Mouse (Mus musculus): Measurements from ENCODE around the gene Tsr3. TPM values are rescaled to one million over a fixed set of nuclear protein-coding genes. Genes with fewer than 3 reads are reported as not detected.

The Tsr3 gene
- polyA plus RNA-seq, 1 experiment from 2014 or later, result 60.3 TPM

Other genes starting within 250 kb of the Tsr3 start
- 11.2 and 15.1 TPM in 2 replicates for gene Cramp1l, start 224.4 kb upstream of the Tsr3 start, polyA plus RNA-seq (2014; fragmentation: Nextera tagmentation; extraction: Ambion mirVana)
- 15.9 and 17.5 TPM in 2 replicates for gene Ift140, start 224.1 kb upstream of the Tsr3 start, polyA plus RNA-seq (2014; fragmentation: Nextera tagmentation; extraction: Ambion mirVana)
- gene Tmem204, start 156.6 kb upstream of the Tsr3 start, polyA plus RNA-seq (2014; fragmentation: Nextera tagmentation; extraction: Ambion mirVana), result 9.3 and 10.7 TPM in 2 replicates
- 23.5 and 28.8 TPM in 2 replicates for gene Telo2, start 124.2 kb upstream of the Tsr3 start, polyA plus RNA-seq (2014; fragmentation: Nextera tagmentation; extraction: Ambion mirVana)
- not detected in 2 replicates for gene Ptx4, start 119.4 kb upstream of the Tsr3 start, polyA plus RNA-seq (2014; fragmentation: Nextera tagmentation; extraction: Ambion mirVana)
- 16.6 and 18.7 TPM in 2 replicates for gene Clcn7, start 106.8 kb upstream of the Tsr3 start, polyA plus RNA-seq (2014; fragmentation: Nextera tagmentation; extraction: Ambion mirVana)
- gene Ccdc154, start 77.7 kb upstream of the Tsr3 start, polyA plus RNA-seq (2014; fragmentation: Nextera tagmentation; extraction: Ambion mirVana), result not detected in 2 replicates
- not detected in 2 replicates for gene Gm38655, start 64.7 kb upstream of the Tsr3 start, polyA plus RNA-seq (2014; fragmentation: Nextera tagmentation; extraction: Ambion mirVana)
- gene BC003965, start 55.6 kb upstream of the Tsr3 start, polyA plus RNA-seq (2014; fragmentation: Nextera tagmentation; extraction: Ambion mirVana), result 35.2 and 36.4 TPM in 2 replicates
- gene Unkl, start 51.8 kb upstream of the Tsr3 start, polyA plus RNA-seq (2014; fragmentation: Nextera tagmentation; extraction: Ambion mirVana), result 4.3 and 4.5 TPM in 2 replicates
- 51.5 and 57.2 TPM in 2 replicates for gene Gnptg, start within 50 bp of the Tsr3 start, polyA plus RNA-seq (2014; fragmentation: Nextera tagmentation; extraction: Ambion mirVana)
- 2.0 and 4.4 TPM in 2 replicates for gene Baiap3, start 16.2 kb downstream of the Tsr3 start, polyA plus RNA-seq (2014; fragmentation: Nextera tagmentation; extraction: Ambion mirVana)
- 781 and 835 TPM in 2 replicates for gene Ube2i, start 34.5 kb downstream of the Tsr3 start, polyA plus RNA-seq (2014; fragmentation: Nextera tagmentation; extraction: Ambion mirVana)
- gene Prss34, start 58.2 kb downstream of the Tsr3 start, polyA plus RNA-seq (2014; fragmentation: Nextera tagmentation; extraction: Ambion mirVana), result not detected in 2 replicates
- gene Prss28, start 68.5 kb downstream of the Tsr3 start, polyA plus RNA-seq (2014; fragmentation: Nextera tagmentation; extraction: Ambion mirVana), result not detected in 2 replicates
- gene Prss29, start 78.5 kb downstream of the Tsr3 start, polyA plus RNA-seq (2014; fragmentation: Nextera tagmentation; extraction: Ambion mirVana), result not detected in 2 replicates
- not detected in 2 replicates for gene Tpsab1, start 105.4 kb downstream of the Tsr3 start, polyA plus RNA-seq (2014; fragmentation: Nextera tagmentation; extraction: Ambion mirVana)
- not detected in 2 replicates for gene Tpsb2, start 126.1 kb downstream of the Tsr3 start, polyA plus RNA-seq (2014; fragmentation: Nextera tagmentation; extraction: Ambion mirVana)
- gene Tpsg1, start 129.1 kb downstream of the Tsr3 start, polyA plus RNA-seq (2014; fragmentation: Nextera tagmentation; extraction: Ambion mirVana), result 0.69 TPM in 1 of 2 replicates, not detected in the other
- gene Cacna1h, start 193.6 kb downstream of the Tsr3 start, polyA plus RNA-seq (2014; fragmentation: Nextera tagmentation; extraction: Ambion mirVana), result 5.9 and 6.5 TPM in 2 replicates
- 1.3 and 1.8 TPM in 2 replicates for gene Tekt4, start 214.4 kb downstream of the Tsr3 start, polyA plus RNA-seq (2014; fragmentation: Nextera tagmentation; extraction: Ambion mirVana)

Data from hindbrain, embryonic 11.5 days (tissue).